Mouse (Mus musculus) kidney, postnatal 36 days (tissue): Measurements from ENCODE around the gene Zyg11a.
A peak's percentile ranks its signal among the peaks of the same experiment; 100 is the strongest.

Experiments used
- DNase-seq, 2 experiments: peaks; one replicate each; pipeline ENCODE4 v3.0.0; 2021 to 2022; ENCODE audit warnings: mixed read lengths in 2 of 2

Zyg11a gene

DNA sequence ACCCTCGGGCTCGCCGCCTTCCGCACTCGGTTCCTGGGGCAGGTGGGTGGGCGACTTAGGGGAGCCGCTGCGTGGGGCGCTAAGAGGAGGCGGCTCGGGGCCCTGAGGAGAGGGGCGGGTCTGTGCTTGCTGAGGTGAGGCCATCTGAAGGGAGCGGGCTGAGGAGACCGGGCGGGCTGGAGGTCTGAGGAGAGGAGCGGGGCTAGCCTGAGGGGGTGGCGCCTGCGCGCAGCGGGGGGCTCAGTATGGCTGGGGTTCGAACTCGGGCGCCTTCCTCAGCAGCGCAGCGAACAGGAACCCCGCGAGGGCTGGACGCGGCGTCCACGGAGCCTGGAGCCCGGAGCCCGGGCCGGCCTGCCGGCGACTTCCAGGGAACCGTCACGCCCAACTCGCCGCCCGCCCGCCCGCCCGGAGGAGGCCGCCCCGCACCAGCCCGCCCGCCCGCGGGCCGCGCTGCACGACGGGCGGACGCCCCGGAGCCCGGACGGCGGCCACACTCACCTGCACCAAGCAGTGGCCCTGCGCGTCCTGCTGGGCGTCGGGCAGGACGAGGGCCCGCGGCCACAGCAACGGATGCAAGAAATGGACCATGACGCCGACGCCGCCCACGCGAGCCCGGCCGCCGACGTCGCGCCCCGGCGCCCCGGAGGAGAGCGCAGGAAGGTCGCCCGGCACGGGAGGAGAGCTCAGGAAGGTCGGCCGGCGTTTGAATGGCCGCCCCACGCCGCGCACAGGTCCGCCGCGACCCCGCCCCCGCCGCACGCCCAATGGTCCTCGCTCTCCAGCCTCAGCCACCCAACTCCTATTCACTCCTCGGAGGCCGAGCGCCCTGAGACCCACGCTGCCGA is at the start of gene Zyg11a:
Zyg11a (minus strand) TSS at position 717 of the 848 bp plus-strand sequence.
- peak; percentile 19 to 61 for DNase-seq

GRCm38 (mm10) chr4:108265774-108266173 is 47.9 kb upstream of the Zyg11a start:
- no peak for DNase-seq

- peak; percentile 3 to 39 for DNase-seq
Observed at GRCm38 (mm10) chr4:108253317-108253716, 35.5 kb upstream of the Zyg11a start.

DNA sequence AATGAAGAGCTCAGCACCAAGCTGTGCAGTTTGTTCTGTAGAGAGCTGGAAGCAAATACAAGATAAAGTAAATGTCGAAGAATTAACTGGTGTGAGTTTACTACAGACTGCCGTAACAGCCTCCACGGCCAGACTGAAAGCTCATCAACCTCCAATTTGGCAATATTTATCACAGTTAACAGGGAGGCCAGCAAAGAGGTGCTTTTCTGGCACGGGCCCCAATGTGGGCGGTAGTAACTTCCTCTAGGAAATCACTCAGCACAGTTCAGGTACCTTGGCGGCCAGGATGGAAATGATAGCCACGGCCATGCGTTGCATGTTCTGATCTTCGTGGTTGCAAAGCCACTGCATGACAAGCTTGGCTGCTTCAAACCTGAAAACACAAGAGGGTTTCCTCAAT is 32.7 kb upstream of the Zyg11a start:
- DNase-seq = no peak

- DNase-seq = no peak
Observed at GRCm38 (mm10) chr4:108249314-108249713, 31.5 kb upstream of the Zyg11a start.

- DNase-seq = peak in 1 of 2 experiments; percentile 15
Observed at GRCm38 (mm10) chr4:108233654-108234053, 15.8 kb upstream of the Zyg11a start.

DNA sequence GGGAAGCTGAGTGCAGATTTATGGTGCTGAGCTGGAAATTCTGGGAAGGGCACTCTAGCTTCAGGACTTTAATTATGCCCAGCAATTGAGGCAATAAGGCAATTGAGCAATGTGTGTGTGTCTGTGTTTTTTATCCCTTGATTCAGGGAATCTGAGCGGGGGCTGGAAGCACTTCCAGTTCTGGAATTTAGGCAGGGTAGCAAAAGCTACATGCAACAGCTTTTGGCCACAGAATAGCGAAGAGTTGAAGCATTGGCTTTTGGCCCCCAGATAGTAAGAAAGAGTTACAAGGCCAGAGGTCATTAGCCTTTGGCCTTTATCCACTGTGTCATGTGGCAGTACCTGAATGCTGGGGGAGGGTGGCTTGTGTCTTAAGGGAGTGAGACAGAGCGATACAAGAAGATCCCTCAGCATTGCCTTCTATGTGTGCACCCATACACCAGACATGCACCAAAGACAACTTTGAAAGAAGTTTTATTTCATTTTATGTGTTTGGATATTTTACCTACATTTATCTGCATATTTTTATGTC is 7.6 kb upstream of the Zyg11a start:
- peak; percentile 31 to 32 for DNase-seq

DNA sequence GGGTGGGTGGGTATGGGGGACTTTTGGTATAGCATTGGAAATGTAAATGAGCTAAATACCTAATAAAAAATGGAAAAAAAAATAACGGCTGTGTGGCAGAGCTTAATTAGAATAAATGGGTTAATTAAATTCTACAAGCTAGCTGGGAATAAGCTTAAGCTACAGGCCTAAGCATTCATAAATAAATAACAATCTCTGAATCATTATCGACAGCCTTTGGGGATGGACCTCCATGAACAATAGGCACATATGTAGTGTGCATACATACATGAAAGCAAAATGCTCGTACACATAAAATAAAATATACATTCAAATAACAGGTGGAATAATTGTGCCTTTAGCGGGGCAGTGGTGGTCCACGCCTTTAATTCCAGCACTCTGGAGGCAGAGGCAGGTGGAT is 4.7 kb upstream of the Zyg11a start:
- no peak for DNase-seq

GRCm38 (mm10) chr4:108219019-108219418 is 1.2 kb upstream of the Zyg11a start:
- DNase-seq = peak in 1 of 2 experiments; percentile 12

- no peak for DNase-seq
Observed at GRCm38 (mm10) chr4:108213023-108213422, 4.8 kb downstream of the Zyg11a start.

- DNase-seq = no peak
Observed at GRCm38 (mm10) chr4:108204629-108205028, 13.2 kb downstream of the Zyg11a start.

GRCm38 (mm10) chr4:108199236-108199635 is 18.6 kb downstream of the Zyg11a start:
- no peak for DNase-seq

DNA sequence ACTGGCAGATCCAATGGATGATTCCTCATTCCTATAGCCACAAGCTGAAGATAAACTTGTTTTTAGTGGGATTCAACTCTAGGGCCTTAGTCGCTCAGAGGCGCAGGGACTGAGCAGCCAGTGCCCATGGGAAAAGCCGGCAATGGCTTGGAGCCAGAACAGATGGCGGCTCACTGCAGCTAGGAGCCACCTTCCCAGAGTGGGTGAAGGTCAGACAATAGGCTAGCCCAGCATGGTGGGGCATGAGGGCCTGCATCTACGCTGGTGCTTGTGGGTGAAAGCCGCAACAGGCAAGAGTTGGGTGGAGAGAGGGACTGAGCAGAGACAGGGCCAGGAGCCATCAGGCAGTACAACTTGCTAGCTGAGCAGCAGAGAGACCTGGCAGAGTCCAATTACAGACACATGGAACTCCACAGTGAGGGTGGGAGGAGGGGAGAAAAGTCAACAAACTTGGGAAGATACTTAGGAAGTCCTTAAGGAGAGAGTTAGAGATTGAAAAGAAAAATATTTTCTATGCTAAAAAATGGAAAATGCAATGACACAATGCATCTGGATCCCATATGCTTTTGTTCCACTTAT is 21.5 kb downstream of the Zyg11a start:
- DNase-seq = no peak

- DNase-seq = no peak
Observed at GRCm38 (mm10) chr4:108192821-108193323, 25.0 kb downstream of the Zyg11a start.

- DNase-seq = no peak
Observed at GRCm38 (mm10) chr4:108182278-108182677, 35.6 kb downstream of the Zyg11a start.

GRCm38 (mm10) chr4:108168056-108168455 is 49.8 kb downstream of the Zyg11a start:
- DNase-seq = no peak

- no peak for DNase-seq
Observed at GRCm38 (mm10) chr4:108166874-108167273, 51.0 kb downstream of the Zyg11a start.

- DNase-seq = peak; percentile 66 to 79
Observed at GRCm38 (mm10) chr4:108165152-108165895, 52.5 kb downstream of the Zyg11a start, which contains the start of gene Echdc2. Echdc2 (plus strand) TSS chr4:108165437.

GRCm38 (mm10) chr4:108163291-108163690 is 54.6 kb downstream of the Zyg11a start:
- DNase-seq = no peak

GRCm38 (mm10) chr4:108161936-108162335 is 55.9 kb downstream of the Zyg11a start:
- DNase-seq = peak in 1 of 2 experiments; percentile 36

DNA sequence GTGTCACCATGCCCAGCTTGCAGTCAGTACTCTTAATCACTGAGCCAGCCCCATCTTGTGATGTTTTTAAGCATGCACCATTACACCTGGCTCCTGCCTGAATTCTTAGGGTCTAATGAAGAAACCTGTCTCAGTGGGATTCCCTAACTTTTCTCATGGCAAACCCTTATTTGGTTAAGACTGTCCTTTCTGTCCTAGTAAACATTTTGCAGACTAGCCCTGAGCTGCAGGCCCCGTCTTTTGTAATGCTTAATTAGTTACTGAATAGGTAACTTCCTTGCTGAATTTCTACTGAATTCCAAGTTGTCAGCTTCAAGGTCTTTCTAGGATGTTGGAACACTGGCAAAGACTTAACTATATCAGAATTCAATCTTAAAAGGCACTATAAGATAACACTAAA is 62.7 kb downstream of the Zyg11a start:
- peak in 1 of 2 experiments; percentile 27 for DNase-seq

DNA sequence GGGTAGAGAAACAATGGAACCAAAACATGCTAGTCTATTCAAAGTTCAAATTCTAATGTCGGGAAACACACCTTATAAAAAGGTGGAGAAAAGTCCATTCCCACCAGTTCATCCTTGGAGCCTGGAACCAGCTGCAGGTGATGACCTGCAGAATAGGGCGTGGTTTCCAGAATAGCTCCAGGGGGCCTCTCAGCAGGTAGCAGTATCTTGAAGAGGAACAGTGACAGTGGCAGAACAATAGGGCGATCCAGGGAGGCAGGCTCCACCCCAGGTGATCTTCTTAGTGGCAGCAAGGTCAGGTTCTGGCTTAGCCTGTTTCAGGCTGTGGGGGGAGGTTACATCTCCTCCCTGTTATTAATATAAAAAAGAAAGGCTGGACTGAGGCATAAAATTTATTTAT is 72.3 kb downstream of the Zyg11a start:
- DNase-seq = peak in 1 of 2 experiments; percentile 18

GRCm38 (mm10) chr4:108144880-108145279 is 73.0 kb downstream of the Zyg11a start, which contains the start of gene Scp2:
Scp2 (minus strand) TSS chr4:108144998.
- peak in 1 of 2 experiments; percentile 69 for DNase-seq
